Mouse (Mus musculus): ENCODE results near the gene Coa7. TPM values are rescaled to one million over a fixed set of nuclear protein-coding genes. Genes with fewer than 3 reads are reported as not detected.
"Not testable (repeated sequence)": the region's sequence is repeated elsewhere in the genome, so short reads cannot be mapped to it uniquely, and the experiment has no call there.

Coa7 gene
- polyA plus RNA-seq, 1 experiment from 2014 or later = 30.0 TPM

DNA sequence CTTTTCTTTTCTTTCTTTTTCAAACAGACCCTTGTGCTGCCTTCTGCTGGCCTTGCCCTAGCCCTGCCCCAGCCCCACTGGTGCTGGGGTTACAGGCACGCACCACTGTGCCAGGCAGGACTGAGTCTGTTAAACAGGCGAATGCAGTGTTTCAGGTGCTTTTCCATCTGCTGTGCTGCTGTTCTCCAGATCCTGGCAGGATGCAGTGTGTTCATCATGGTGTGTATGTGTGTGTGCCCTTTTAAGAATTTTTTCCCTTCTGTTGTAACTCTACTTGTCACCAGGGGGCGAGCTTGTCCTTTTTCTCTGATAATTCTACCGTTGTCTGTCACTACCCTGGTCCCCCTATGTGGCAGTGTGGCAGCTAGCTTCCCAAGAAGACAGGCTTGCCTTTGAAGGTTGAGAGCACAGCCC lies 11.3 kb downstream of the Coa7 start:
- peak; percentile 52 for TF ChIP-seq CTCF (IDR thresholded peaks at IDR 0.05)
- ATAC-seq = no peak
- no peak for DNase-seq (ENCODE audit: low read depth, low spot score)
- ChIA-PET CTCF (interaction anchor here (0.7 to 1.7 kb wide), 6 partner anchors 20 to 218 kb away, joined by 3 to 6 read pairs (median 3); no protein-coding TSS in a partner anchor), POLR2A (interaction anchor here (0.7 kb wide), 1 partner anchor 442 kb away, joined by 4 read pairs; no protein-coding TSS in a partner anchor)
- in situ Hi-C loops (cut with MboI; ENCODE audit: low pct_unique_long_range_greater_than_20kb) = no loop called here
- H3K27me3 ChIP-seq = no peaks in the 10 kb centered on the region

DNA sequence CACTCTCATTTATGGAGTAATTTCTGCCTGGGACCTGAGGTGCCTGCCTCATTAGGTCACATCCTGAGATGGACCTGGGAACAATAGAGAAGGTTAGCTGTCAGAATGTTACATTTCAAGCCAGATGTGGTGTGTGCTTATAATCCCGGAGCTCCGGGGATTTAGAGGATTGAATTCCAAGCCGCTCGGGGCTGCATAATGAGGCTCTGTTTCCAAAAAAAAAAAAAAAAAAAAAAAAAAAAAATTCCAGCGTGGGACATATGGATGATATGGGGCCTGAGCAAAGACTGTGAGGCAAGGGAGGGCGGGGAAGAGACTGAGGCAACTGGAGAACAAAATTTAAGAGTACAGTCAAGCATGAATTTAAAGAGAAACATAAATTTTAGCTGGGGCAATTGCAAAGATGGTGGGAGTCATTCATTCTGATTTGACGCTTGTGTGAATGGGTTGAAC lies 16.7 kb downstream of the Coa7 start:
- no peak for TF ChIP-seq CTCF (IDR thresholded peaks at IDR 0.05)
- ChIA-PET POLR2A (no interaction called here), CTCF (interaction anchor here (1.2 kb wide), 1 partner anchor 10 kb away, joined by 3 read pairs; no protein-coding TSS in a partner anchor)
- H3K27me3 ChIP-seq = no peaks in the 10 kb centered on the region
- DNase-seq (ENCODE audit: low read depth, low spot score) = no peak
- in situ Hi-C loops (cut with MboI; ENCODE audit: low pct_unique_long_range_greater_than_20kb) = no loop called here
- no peak for ATAC-seq

DNA sequence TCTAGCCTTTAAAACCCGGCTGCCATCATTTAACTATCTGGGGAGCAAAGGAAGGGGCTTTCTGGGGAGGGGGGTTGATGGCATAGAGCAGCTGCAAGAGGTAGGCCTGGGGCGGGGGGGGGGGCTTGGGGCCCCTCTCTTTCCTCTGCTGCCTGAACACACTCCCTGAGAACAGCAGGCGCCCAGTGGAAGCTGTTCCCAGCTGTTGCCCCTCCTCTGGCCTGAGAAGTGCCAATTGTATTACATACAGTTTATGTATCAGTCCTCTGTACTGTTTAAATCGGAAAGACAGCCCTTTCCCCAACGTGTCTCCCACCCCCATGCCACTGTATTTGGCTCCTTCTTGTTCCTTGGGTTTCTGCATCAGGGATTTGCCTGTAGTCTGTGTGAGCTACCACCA lies 17.9 kb downstream of the Coa7 start:
- no peak for TF ChIP-seq CTCF (IDR thresholded peaks at IDR 0.05)
- POLR2A ChIA-PET = no interaction called here
- ATAC-seq (no peak), DNase-seq (ENCODE audit: low read depth, low spot score) (no peak)
- in situ Hi-C loops (cut with MboI; ENCODE audit: low pct_unique_long_range_greater_than_20kb) = no loop called here
- no peaks in the 10 kb centered on the region for H3K27me3 ChIP-seq
- CTCF ChIA-PET = no interaction called here

DNA sequence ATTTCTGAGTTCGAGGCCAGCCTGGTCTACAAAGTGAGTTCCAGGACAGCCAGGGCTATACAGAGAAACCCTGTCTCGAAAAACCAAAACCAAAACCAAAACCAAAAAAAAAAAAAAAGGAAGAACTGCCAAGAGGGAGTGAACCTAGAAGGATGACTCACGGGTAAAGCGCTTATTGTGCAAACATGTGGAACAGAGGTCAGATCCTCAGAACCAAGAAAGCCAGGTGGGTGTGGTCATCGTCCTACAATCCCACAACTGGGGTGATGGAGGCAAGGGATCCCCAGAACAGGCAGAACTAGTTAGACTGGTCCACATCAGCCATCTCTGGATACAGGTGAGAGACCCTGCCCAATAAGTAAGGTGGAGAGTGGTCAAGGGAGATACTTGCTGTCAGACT lies 19.2 kb downstream of the Coa7 start:
- H3K27me3 ChIP-seq = no peaks in the 10 kb centered on the region
- POLR2A ChIA-PET = no interaction called here
- TF ChIP-seq CTCF (IDR thresholded peaks at IDR 0.05) = no peak
- CTCF ChIA-PET = no interaction called here
- ATAC-seq (no peak), DNase-seq (ENCODE audit: low read depth, low spot score) (no peak)
- in situ Hi-C loops (cut with MboI; ENCODE audit: low pct_unique_long_range_greater_than_20kb) = no loop called here

DNA sequence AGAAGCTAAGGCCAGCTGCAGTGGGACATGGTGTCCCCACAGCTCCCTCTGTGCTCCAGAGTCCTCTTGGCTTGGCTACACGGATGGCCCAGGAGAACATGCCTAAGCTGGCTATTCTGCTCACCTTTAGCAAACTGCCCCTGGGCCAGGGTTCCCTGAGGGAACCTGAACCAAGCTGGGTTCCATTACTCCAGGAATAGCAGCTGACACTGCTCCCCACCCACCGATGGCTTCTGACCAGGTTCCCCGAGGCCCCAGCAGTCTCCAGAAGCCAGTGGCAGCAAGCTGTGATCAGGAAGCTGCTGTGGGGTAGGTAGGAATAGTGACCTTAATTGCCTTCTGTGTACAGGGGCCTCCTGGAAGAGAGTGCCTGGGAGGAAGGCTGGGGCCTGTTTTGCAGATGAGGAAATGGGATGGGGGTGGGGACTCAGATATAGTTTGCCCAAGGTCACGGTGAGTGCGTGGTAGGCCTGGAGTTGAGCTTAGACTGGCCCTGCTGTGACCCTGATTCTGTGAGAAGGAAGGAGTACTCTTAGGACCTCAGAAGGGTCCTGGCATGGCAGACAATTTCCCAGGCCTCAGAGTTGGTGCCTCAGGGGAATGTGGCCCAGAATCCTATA lies 20.4 kb downstream of the Coa7 start:
- in situ Hi-C loops (cut with MboI; ENCODE audit: low pct_unique_long_range_greater_than_20kb) = no loop called here
- ChIA-PET CTCF (no interaction called here), POLR2A (interaction anchor here (0.9 to 1.0 kb wide), 2 partner anchors 14 to 282 kb away, joined by 3 read pairs; no protein-coding TSS in a partner anchor)
- no peak for TF ChIP-seq CTCF (IDR thresholded peaks at IDR 0.05)
- no peaks in the 10 kb centered on the region for H3K27me3 ChIP-seq
- no peak for ATAC-seq
- no peak for DNase-seq (ENCODE audit: low read depth, low spot score)

DNA sequence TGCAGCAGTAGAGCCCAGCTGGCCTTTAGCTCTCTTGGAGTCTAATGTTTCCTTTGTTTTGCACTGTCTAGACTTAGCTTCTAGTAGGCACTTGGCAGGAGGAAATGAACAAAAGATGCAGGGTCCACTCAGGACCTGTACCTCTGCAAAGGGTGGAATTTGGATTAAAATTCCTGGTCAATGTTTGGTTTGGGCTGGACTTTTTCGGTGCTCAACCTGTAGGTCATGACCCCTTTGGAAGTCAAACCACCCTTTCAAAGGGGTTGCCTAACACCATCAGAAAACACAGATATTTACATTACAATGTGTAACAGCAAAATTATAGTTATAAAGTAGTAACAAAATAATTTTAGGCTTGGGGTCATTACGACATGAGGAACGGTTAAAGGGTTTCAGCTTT lies 21.1 kb downstream of the Coa7 start:
- in situ Hi-C loops (cut with MboI; ENCODE audit: low pct_unique_long_range_greater_than_20kb) = no loop called here
- H3K27me3 ChIP-seq = no peaks in the 10 kb centered on the region
- ATAC-seq (no peak), DNase-seq (ENCODE audit: low read depth, low spot score) (no peak)
- POLR2A ChIA-PET = interaction anchor here (0.9 to 1.0 kb wide), 2 partner anchors 13 to 281 kb away, joined by 3 read pairs; no protein-coding TSS in a partner anchor
- CTCF ChIA-PET = no interaction called here
- TF ChIP-seq CTCF (IDR thresholded peaks at IDR 0.05) = no peak

DNA sequence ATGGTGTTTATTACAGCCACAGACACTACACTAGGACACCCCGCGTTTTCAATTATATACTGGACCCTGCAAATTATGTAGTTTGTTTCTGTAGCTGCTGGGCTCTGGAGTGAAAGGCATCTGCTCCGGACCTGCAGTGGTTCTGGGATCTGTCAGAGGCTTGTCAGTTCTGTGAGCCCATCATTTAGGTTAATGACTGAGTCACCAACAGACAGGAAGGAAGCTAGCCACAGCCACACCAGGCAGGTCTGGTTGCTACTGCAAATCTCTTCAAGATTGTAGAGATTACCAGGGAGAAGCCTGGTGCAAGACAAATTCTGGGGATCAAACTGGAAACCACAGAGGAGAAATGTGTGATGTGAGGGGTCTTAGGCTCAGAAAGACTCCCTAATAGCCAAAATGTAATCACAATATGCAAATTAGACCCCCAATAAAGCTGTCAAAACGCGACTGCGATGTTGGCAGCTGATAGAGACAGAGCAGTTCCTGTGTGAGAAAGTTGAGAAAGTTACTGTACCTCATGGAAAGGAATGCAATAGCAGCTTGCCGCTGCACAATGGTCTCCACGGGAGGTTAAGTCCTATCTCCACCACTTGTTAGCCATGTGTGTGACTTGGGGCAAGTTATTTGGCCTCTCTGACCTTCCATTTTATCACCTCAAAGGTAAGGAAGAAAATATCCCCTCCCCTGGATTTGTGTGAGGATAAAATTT lies 22.1 kb downstream of the Coa7 start:
- DNase-seq (ENCODE audit: low read depth, low spot score) (no peak), ATAC-seq (peak; percentile 38)
- ChIA-PET POLR2A (no interaction called here), CTCF (no interaction called here)
- in situ Hi-C loops (cut with MboI; ENCODE audit: low pct_unique_long_range_greater_than_20kb) = loop anchor here (5.0 kb wide), 1 partner anchor 107 kb away; the partner anchor contains the start of gene Tut4
- no peaks in the 10 kb centered on the region for H3K27me3 ChIP-seq
- no peak for TF ChIP-seq CTCF (IDR thresholded peaks at IDR 0.05)

DNA sequence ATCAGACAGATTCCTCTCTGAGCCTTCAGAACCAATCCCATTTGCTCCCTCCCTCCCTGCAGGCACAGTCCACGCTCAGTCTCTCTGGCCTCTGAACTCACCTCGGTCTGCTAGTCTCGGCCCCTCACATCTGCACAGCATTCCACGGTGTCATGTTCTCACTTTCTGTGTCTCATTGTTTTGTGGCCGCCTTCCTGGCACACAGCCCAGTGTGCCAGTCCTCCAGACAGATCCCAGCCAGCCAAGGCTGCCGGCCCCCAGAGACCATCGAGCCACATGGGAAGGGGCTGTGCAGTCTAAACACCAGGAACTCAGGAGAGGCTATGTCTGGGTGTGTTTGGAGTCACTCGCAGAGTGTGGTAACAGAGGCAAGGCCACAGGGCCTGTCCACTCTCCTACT lies 22.9 kb downstream of the Coa7 start:
- ChIA-PET POLR2A (no interaction called here), CTCF (no interaction called here)
- DNase-seq (ENCODE audit: low read depth, low spot score) (peak; percentile 81), ATAC-seq (peak; percentile 93)
- TF ChIP-seq CTCF (IDR thresholded peaks at IDR 0.05) = no peak
- in situ Hi-C loops (cut with MboI; ENCODE audit: low pct_unique_long_range_greater_than_20kb) = loop anchor here (5.0 kb wide), 1 partner anchor 106 kb away; the partner anchor contains the start of gene Tut4
- no peaks in the 10 kb centered on the region for H3K27me3 ChIP-seq

DNA sequence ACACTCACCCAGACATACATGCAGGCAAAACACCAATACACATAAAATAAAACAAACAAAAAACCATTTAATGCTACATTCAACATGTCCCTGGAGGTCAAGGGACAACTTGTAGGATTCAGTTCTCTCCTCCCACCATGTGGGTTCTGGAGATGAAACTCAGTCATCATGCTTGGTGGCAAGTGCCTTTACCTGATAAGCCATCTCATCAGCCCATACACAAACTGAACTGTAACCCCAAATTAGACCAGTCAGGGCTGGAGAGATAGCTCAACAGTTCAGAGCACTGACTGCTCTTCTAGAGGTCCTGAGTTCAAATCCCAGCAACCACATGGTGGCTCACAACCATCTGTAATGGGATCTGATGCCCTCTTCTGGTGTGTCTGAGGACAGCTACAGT lies 25.7 kb downstream of the Coa7 start:
- ATAC-seq; POLR2A ChIA-PET; DNase-seq (ENCODE audit: low read depth, low spot score); H3K27me3 ChIP-seq: not testable (repeated sequence)
- CTCF ChIA-PET = interaction anchor here (1.3 kb wide), 1 partner anchor 9 kb away, joined by 3 read pairs; no protein-coding TSS in a partner anchor
- in situ Hi-C loops (cut with MboI; ENCODE audit: low pct_unique_long_range_greater_than_20kb) = loop anchor here (5.0 kb wide), 1 partner anchor 104 kb away; the partner anchor contains the start of gene Tut4

DNA sequence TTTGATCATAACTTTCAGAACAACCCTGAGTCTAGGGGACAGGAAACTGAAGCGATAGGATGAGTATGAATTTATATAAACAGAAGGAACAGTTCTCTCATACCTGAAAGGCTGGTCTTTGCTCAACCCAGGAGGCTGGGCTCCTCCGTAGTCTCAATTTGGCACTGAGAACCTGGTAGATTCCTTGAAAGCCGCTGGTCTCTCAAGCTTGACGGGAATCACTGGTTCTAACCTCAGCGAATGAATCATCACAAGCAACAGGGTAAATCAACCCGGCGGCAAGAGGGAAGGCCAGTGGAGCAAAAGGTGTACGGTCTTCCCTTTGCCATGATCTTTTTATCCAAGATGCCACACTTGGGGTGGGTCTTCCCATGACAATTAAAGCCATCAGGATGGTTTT lies 29.5 kb downstream of the Coa7 start:
- H3K27me3 ChIP-seq = no peaks in the 10 kb centered on the region
- ATAC-seq = peak; percentile 84
- ChIA-PET POLR2A (interaction anchor here (1.3 kb wide), 1 partner anchor 14 kb away, joined by 3 read pairs; no protein-coding TSS in a partner anchor), CTCF (interaction anchor here (1.8 kb wide), 1 partner anchor 102 kb away, joined by 6 read pairs; the partner anchor contains the start of gene Tut4)
- DNase-seq (ENCODE audit: low read depth, low spot score) = peak; percentile 77
- TF ChIP-seq CTCF (IDR thresholded peaks at IDR 0.05) = no peak
- in situ Hi-C loops (cut with MboI; ENCODE audit: low pct_unique_long_range_greater_than_20kb) = no loop called here

DNA sequence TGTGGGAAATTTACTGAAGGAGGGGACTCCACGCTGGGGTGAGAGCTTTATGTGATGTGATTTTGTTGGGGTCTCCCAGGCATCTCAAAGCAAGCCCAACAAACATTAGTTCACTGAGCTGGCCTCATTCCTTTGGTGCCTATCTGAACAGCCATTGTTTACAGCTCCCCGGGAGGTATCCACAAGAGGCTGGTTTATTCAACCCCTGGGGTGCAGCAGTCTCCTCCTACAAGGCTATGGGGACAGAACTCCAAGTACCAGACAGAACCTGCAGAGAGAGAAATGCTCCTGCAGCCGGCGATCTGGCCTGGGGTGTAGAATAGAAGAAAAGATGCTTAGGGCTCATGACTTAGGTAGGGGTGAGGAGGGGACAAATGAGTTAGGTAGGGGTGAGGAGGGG lies 30.6 kb downstream of the Coa7 start:
- POLR2A ChIA-PET = no interaction called here
- H3K27me3 ChIP-seq = no peaks in the 10 kb centered on the region
- DNase-seq (ENCODE audit: low read depth, low spot score) = no peak
- TF ChIP-seq CTCF (IDR thresholded peaks at IDR 0.05) = no peak
- no peak for ATAC-seq
- in situ Hi-C loops (cut with MboI; ENCODE audit: low pct_unique_long_range_greater_than_20kb) = no loop called here
- CTCF ChIA-PET = interaction anchor here (0.9 to 1.8 kb wide), 3 partner anchors 19 to 101 kb away, joined by 3 to 6 read pairs (median 3); partner anchors contain the start of gene Tut4

Measured in Patski (cell line).